Mouse (Mus musculus) stomach, embryonic 14.5 days (tissue): ENCODE results near the gene Rgs16. TPM values are rescaled to one million over a fixed set of nuclear protein-coding genes. Genes with fewer than 3 reads are reported as not detected.

ENCODE experiments used
- ATAC-seq: fragments of 200-750 bp; cut with Nextera tagmentation; 2 replicates; pipeline ENCODE4 v1.8.0; 2017; ENCODE audit warnings: low read depth, moderate TSS enrichment; ENCODE audit not compliant: insufficient number of reproducible peaks, insufficient read depth, low FRiP score
- H3K27ac ChIP-seq: fragments of 300-500 bp; sonication (generic); 2 replicates; pipeline ENCODE4 v1.5.1; 2014; ENCODE audit warnings: mild to moderate bottlenecking, low read length, moderate library complexity, mixed read lengths
- H3K27me3 ChIP-seq: fragments of 300-500 bp; sonication (generic); 2 replicates; pipeline ENCODE4 v1.6.1; 2014; ENCODE audit warnings: low read length, control low read depth, mixed read lengths; ENCODE audit not compliant: control insufficient read depth, insufficient read depth
- H3K36me3 ChIP-seq: fragments of 300-500 bp; sonication (generic); 2 replicates; pipeline ENCODE4 v1.6.1; 2014; ENCODE audit warnings: mild to moderate bottlenecking, control low read depth, low read length, moderate library complexity, mixed read lengths; ENCODE audit not compliant: control insufficient read depth, insufficient read depth
- H3K4me1 ChIP-seq: fragments of 300-500 bp; sonication (generic); 2 replicates; pipeline ENCODE4 v1.6.1; 2014; ENCODE audit warnings: low read length, control low read depth, mixed read lengths; ENCODE audit not compliant: control insufficient read depth, insufficient read depth
- H3K4me2 ChIP-seq: fragments of 300-500 bp; sonication (generic); replicated peaks from 2 replicates; pipeline ENCODE4 v1.6.1; 2014; ENCODE audit warnings: low read depth, low read length, control low read depth
- H3K4me3 ChIP-seq: fragments of 300-500 bp; sonication (generic); 2 replicates; pipeline ENCODE4 v1.5.1; 2014; ENCODE audit warnings: low read depth, low read length, control low read depth
- H3K9ac ChIP-seq: fragments of 300-500 bp; sonication (generic); replicated peaks from 2 replicates; pipeline ENCODE4 v1.6.1; 2014; ENCODE audit warnings: low read depth, mild to moderate bottlenecking, control low read depth, low read length, moderate library complexity, mixed read lengths
- H3K9me3 ChIP-seq: fragments of 300-500 bp; sonication (generic); 2 replicates; pipeline ENCODE4 v1.6.1; 2016; ENCODE audit warnings: low read depth, low read length, control low read depth; ENCODE audit not compliant: control insufficient read depth
- WGBS: fragments of 180-500 bp; shearing (Covaris S2); extraction: QIAGEN DNeasy Blood & Tissue Kit; methylation state at CpG from one replicate; pipeline ENCODE4 v1.1.7; 2014; 5-methylcytosine and 5-hydroxymethylcytosine counted together
- polyA plus RNA-seq: library from polyadenylated mRNA; unstranded; fragments of >200 nt; fragmentation: Nextera tagmentation; extraction: Ambion mirVana; gene quantifications from 2 replicates; pipeline ENCODE4 v1.2.1, GENCODE M21; 2014

Gene Rgs16
- polyA plus RNA-seq, 1 experiment from 2014 or later: 2.4 TPM

DNA sequence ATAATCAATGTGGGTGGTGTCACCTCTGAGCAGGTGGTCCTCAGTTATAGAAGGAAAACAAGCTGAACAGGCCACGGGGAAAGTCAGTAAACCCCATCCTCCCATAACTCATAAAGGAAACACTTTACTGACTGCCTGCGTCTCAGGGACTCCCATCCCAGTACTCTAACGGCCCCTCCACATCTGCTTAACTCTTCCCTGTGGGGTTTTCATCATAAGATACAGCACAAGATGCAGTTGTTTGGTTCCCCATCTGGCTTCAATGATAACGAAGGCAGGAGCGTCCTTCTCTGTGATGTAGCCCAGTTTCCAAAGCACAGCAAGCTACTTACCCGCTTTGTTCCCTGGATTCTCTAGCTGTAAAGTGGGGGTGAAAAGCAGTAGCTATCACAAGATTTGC is 9.9 kb downstream of the Rgs16 start:
- Histone ChIP-seq H3K4me1 (peaks cover 5% of the 10 kb centered on the region; the same call in 1 of the 2 replicates), H3K27me3 (no peaks in the 10 kb centered on the region), H3K9me3 (no peaks in the 10 kb centered on the region), H3K9ac (no peak overlapping the region), H3K36me3 (no peaks in the 10 kb centered on the region), H3K4me2 (peak overlapping the region; percentile 49), H3K27ac (no peak overlapping the region), H3K4me3 (peak overlapping the region; percentile 26; the same call in 1 of the 2 replicates)
- WGBS: 50% methylated on average over 6 of the region's 6 CpGs
- ATAC-seq: no peak

DNA sequence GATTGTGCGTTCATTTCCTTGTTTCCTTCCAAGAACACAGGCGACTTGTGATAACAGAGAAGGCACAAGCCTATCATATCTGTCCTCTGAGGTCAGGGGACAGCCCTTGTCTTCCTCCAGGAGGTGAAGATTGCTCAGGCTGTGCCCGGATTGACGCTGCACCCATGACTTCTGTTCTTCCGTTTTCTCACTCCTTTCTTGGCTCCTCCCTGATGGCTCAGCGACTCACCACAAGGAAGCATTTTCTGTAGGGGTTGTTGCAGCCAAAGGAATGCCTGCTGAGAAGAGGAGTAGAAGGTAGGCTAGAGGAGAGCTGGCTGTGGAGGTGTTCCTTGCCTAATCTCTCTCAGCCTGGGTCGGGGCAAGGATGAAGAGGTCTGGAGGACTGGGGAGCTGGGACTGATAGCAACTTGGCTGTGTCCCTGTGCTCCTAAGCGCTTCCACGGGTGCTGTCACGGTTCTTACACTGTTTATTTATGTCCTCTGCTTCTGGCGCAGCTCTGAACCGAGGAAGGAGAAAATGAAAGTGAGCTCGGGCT is 11.7 kb downstream of the Rgs16 start:
- 27% methylated on average over 13 of the region's 13 CpGs for WGBS
- peak overlapping the region; percentile 8 for H3K4me3 ChIP-seq
- ATAC-seq: no peak
- H3K36me3 ChIP-seq: no peaks in the 10 kb centered on the region
- H3K9me3 ChIP-seq: no peaks in the 10 kb centered on the region
- no peaks in the 10 kb centered on the region for H3K27me3 ChIP-seq
- H3K27ac ChIP-seq: peak overlapping the region; percentile 3; the same call in 1 of the 2 replicates
- peaks cover 5% of the 10 kb centered on the region; the same call in 1 of the 2 replicates for H3K4me1 ChIP-seq
- H3K9ac ChIP-seq: no peak overlapping the region
- peak overlapping the region; percentile 27 for H3K4me2 ChIP-seq

DNA sequence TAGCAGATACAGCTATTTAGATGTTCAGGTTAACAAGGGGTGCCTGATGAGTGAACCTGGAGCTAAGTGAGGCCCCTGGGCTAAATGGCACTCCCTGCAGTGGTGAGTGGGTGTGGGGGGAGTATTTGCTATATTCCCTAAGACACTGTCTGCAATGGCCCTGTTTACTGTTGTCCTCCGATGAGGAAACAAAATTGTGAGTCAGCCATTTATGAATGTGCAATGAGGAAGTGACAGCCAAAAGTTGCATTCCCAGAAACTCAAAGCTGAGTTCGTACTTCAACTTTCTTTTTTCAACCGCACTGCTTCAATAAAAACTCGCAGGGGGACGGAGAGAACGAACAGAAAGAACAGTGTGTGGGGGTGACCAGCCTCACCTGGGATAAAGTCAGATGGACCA is 12.4 kb downstream of the Rgs16 start:
- H3K27me3 ChIP-seq: no peaks in the 10 kb centered on the region
- no peaks in the 10 kb centered on the region for H3K9me3 ChIP-seq
- H3K4me2 ChIP-seq: peak overlapping the region; percentile 27
- no peaks in the 10 kb centered on the region for H3K36me3 ChIP-seq
- no peak for ATAC-seq
- H3K27ac ChIP-seq: no peak overlapping the region
- peaks cover 5% of the 10 kb centered on the region; the same call in 1 of the 2 replicates for H3K4me1 ChIP-seq
- H3K4me3 ChIP-seq: peak overlapping the region; percentile 8; the same call in 1 of the 2 replicates
- no peak overlapping the region for H3K9ac ChIP-seq
- 88% methylated on average over 6 of the region's 6 CpGs for WGBS

DNA sequence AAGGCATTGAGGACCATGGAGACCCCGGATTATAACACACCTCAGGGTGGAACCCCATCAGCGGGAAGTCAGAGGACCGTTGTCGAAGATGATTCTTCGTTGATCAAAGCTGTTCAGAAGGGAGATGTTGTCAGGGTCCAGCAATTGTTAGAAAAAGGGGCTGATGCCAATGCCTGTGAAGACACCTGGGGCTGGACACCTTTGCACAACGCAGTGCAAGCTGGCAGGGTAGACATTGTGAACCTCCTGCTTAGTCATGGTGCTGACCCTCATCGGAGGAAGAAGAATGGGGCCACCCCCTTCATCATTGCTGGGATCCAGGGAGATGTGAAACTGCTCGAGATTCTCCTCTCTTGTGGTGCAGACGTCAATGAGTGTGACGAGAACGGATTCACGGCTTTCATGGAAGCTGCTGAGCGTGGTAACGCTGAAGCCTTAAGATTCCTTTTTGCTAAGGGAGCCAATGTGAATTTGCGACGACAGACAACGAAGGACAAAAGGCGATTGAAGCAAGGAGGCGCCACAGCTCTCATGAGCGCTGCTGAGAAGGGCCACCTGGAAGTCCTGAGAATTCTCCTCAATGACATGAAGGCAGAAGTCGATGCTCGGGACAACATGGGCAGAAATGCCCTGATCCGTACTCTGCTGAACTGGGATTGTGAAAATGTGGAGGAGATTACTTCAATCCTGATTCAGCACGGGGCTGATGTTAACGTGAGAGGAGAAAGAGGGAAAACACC is 13.7 kb downstream of the Rgs16 start:
- WGBS: 66% methylated on average over 25 of the region's 25 CpGs
- Histone ChIP-seq H3K4me3 (no peak overlapping the region), H3K36me3 (no peaks in the 10 kb centered on the region), H3K4me1 (peaks cover 5% of the 10 kb centered on the region; the same call in 1 of the 2 replicates), H3K9ac (no peak overlapping the region), H3K9me3 (no peaks in the 10 kb centered on the region), H3K27me3 (no peaks in the 10 kb centered on the region), H3K4me2 (no peak overlapping the region), H3K27ac (no peak overlapping the region)
- ATAC-seq: no peak

DNA sequence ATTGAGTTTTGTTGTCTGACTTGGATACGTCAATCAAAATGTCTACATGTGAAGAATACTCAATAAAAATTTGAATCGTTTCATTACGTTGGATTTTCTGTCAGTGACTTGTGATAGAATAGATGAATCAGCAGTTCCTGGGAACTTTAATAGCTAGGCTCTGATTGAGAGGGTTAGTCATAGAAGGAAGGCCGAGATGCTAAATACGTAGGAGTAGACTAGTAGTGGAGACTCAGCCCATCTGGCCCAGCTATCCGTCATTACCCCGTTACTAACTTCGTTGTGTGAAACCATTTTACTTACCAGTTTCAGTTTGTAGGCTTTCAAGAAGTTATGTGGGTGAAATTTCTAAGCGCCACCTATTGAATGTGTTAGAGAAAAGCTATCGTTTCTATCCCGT is 24.0 kb downstream of the Rgs16 start:
- no peaks in the 10 kb centered on the region for H3K36me3 ChIP-seq
- no peak for ATAC-seq
- no peaks in the 10 kb centered on the region for H3K27me3 ChIP-seq
- H3K27ac ChIP-seq: no peak overlapping the region
- H3K9ac ChIP-seq: no peak overlapping the region
- no peak overlapping the region for H3K4me3 ChIP-seq
- H3K4me1 ChIP-seq: no peaks in the 10 kb centered on the region
- 86% methylated on average over 11 of the region's 11 CpGs for WGBS
- H3K4me2 ChIP-seq: no peak overlapping the region
- no peaks in the 10 kb centered on the region for H3K9me3 ChIP-seq

DNA sequence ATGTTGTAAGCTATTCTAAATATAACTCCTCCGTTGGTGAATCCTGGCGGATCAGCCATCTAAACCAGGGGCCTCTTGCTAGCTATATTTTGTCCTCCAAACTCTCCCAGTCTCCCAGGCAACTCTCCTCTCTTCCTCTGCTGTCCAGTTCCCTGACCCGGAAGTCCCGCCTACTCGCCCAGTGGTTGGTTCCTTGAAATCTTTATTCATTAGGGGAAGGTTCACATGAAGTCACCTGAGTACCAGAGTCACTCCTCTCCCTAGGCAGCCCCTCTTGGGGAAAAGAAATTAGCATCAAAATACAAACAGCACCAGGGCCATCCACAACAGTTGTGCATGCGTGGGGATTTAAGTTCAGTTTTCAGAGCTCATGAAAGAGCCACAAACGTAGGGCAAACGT is 26.1 kb downstream of the Rgs16 start:
- WGBS: 50% methylated on average over 8 of the region's 8 CpGs
- no peaks in the 10 kb centered on the region for H3K27me3 ChIP-seq
- H3K9me3 ChIP-seq: no peaks in the 10 kb centered on the region

DNA sequence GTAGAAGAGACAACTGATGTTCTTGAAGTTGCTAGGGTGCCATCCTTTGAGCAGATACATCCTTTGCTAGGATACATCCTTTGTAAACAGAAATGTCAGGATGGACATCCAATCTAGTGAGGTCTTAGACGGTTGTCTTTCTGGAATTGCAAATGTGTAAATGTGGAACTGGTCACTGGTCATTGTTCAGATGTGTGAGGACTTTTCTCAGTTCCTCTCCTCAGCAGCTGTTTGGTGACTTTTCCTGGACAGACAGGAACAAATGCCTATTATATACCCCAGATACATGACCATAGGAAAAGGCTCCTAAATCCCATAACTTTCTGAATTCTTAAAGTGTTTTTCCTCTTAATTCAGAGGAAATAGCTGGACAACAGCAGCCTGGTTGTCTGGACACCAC is 27.1 kb downstream of the Rgs16 start:
- Histone ChIP-seq H3K36me3 (no peaks in the 10 kb centered on the region), H3K4me1 (no peaks in the 10 kb centered on the region), H3K9ac (no peak overlapping the region), H3K4me3 (no peak overlapping the region), H3K9me3 (no peaks in the 10 kb centered on the region), H3K27me3 (no peaks in the 10 kb centered on the region), H3K27ac (no peak overlapping the region), H3K4me2 (no peak overlapping the region)
- ATAC-seq: no peak
- WGBS: 80% methylated on average over 1 of the region's 1 CpGs

More for the DNA sequence above, 26.1 kb downstream of the Rgs16 start:
- Histone ChIP-seq H3K4me1 (no peaks in the 10 kb centered on the region), H3K4me3 (no peak overlapping the region), H3K4me2 (no peak overlapping the region), H3K9ac (no peak overlapping the region), H3K27ac (no peak overlapping the region), H3K36me3 (no peaks in the 10 kb centered on the region)
- ATAC-seq: no peak

DNA sequence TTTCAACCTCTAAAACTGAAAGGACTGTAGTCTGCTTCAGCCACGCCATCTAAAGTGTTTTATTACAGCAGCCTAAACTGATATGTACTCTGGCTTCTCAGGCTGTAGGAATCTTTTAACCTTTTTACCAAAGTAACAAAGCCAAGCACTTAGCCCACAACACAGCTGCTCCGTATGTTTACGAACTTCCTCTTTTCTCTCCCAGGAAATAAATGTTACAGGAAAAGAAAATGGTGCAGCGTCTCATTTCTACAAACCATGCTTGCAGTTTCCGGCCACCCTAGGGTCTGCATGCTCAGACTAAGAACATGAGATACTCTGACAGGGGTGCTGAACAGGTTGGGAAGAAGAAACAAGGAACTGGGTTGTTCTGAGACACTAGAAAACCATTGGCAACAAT is 28.3 kb downstream of the Rgs16 start:
- H3K4me2 ChIP-seq: no peak overlapping the region
- no peaks in the 10 kb centered on the region for H3K36me3 ChIP-seq
- H3K4me1 ChIP-seq: no peaks in the 10 kb centered on the region
- no peaks in the 10 kb centered on the region for H3K27me3 ChIP-seq
- no peak for ATAC-seq
- no peaks in the 10 kb centered on the region for H3K9me3 ChIP-seq
- no peak overlapping the region for H3K27ac ChIP-seq
- H3K4me3 ChIP-seq: no peak overlapping the region
- no peak overlapping the region for H3K9ac ChIP-seq
- WGBS: 72% methylated on average over 5 of the region's 5 CpGs
